Mouse (Mus musculus) monocyte, adult 59 days (primary cell): ENCODE measurements around the gene Tmem53. TPM values are rescaled to one million over a fixed set of nuclear protein-coding genes. Genes with fewer than 3 reads are reported as not detected.

Experiments
- total RNA-seq, 2 experiments: library from RNA; stranded (reverse); gene quantifications; one replicate each; pipeline ENCODE4 v1.2.4; 2023

Tmem53 gene
- not detected for total RNA-seq

DNA sequence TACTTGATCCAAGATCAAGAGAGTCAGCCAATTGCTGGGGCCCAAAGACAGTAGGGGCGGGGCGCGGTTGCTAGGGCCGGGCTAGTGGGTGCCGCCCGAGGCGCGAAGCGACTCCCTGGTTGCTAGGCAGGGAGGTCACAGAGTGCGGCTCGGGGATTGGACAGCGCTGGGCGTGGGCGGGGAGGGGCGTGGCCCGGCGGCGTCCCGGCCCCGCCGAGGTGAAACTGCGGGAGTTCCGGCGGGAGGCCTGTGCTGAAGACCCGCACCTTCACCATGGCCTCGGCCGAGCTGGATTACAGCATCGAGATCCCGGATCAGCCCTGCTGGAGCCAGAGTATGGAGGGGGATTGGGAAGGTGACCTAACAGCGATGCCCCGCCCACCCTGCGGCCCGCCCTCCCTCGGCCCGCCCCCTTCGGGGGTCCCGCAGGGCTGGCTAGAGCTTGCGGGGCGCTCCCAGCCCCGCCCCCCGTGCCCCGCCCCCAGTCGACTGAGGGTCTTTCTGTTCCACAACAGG is at the start of gene Tmem53, which contains the start of gene Armh1:
Gene Tmem53 (plus strand): TSS at position 151 of the 516 bp plus-strand sequence.
Gene Armh1 (minus strand): TSS at position 325 of the 516 bp plus-strand sequence.

Other genes with a start within 250 kb of the Tmem53 start
- 10 to 100 TPM; 10.2 to 18.6 TPM for gene Eif2b3, start 232.5 kb upstream of the Tmem53 start, total RNA-seq
- not detected for gene Ptch2, start 155.9 kb upstream of the Tmem53 start, total RNA-seq
- 10 to 100 TPM; 20.7 to 25.8 TPM for gene Btbd19, start 126.2 kb upstream of the Tmem53 start, total RNA-seq
- gene Tctex1d4, start 125.2 kb upstream of the Tmem53 start, total RNA-seq: 1 to 10 TPM in 1 of 2 experiments, not detected in 1; 1.1 TPM
- gene Plk3, start 118.0 kb upstream of the Tmem53 start, total RNA-seq: 10 to 100 TPM; 63.7 to 65.4 TPM
- gene Rps8, start 95.7 kb upstream of the Tmem53 start, total RNA-seq: 1,000 to 10,000 TPM; 1,152 to 1,260 TPM
- 1 to 10 TPM; 1.1 to 1.5 TPM for gene Kif2c, start 69.3 kb upstream of the Tmem53 start, total RNA-seq
- gene Armh1, start 174 bp downstream of the Tmem53 start, total RNA-seq: not detected
- gene Rnf220, start 245.1 kb downstream of the Tmem53 start, total RNA-seq: 100 to 1,000 TPM; 102 to 105 TPM